Mouse (Mus musculus) hindbrain, embryonic 13.5 days (tissue): ENCODE data around the gene Kirrel2. TPM values are rescaled to one million over a fixed set of nuclear protein-coding genes. Genes with fewer than 3 reads are reported as not detected.

ENCODE experiments used
- ATAC-seq: fragments of 200-750 bp; cut with Nextera tagmentation; 2 replicates; pipeline ENCODE4 v1.8.0; 2017; ENCODE audit warnings: moderate TSS enrichment; ENCODE audit not compliant: low FRiP score
- H3K27ac ChIP-seq: fragments of 300-500 bp; sonication (generic); 2 replicates; pipeline ENCODE4 v1.5.1; 2015; ENCODE audit warnings: inconsistent platforms, mild to moderate bottlenecking, moderate library complexity
- H3K27me3 ChIP-seq: fragments of 300-500 bp; sonication (generic); 2 replicates; pipeline ENCODE4 v1.6.1; 2015; ENCODE audit warnings: mild to moderate bottlenecking, inconsistent platforms
- H3K36me3 ChIP-seq: fragments of 300-500 bp; sonication (generic); 2 replicates; pipeline ENCODE4 v1.6.1; 2015; ENCODE audit warnings: mild to moderate bottlenecking, inconsistent platforms
- H3K4me1 ChIP-seq: fragments of 300-500 bp; sonication (generic); replicated peaks from 2 replicates; pipeline ENCODE4 v1.6.1; 2015; ENCODE audit warnings: inconsistent platforms
- H3K4me2 ChIP-seq: fragments of 300-500 bp; sonication (generic); 2 replicates; pipeline ENCODE4 v1.6.1; 2015; ENCODE audit warnings: inconsistent platforms, mild to moderate bottlenecking, moderate library complexity
- H3K4me3 ChIP-seq: fragments of 300-500 bp; sonication (generic); 2 replicates; pipeline ENCODE4 v1.5.1; 2015; ENCODE audit warnings: mild to moderate bottlenecking, inconsistent platforms
- H3K9ac ChIP-seq: fragments of 300-500 bp; sonication (generic); 2 replicates; pipeline ENCODE4 v1.6.1; 2015; ENCODE audit warnings: mild to moderate bottlenecking, inconsistent platforms
- H3K9me3 ChIP-seq: fragments of 300-500 bp; sonication (generic); 2 replicates; pipeline ENCODE4 v1.6.1; 2016; ENCODE audit warnings: inconsistent platforms
- WGBS: fragments of 180-500 bp; shearing (Covaris S2); methylation state at CpG from one replicate; pipeline ENCODE4 v1.1.7; 2015; 5-methylcytosine and 5-hydroxymethylcytosine counted together
- polyA plus RNA-seq: library from polyadenylated mRNA; unstranded; fragments of >200 nt; fragmentation: Nextera tagmentation; extraction: Ambion mirVana; gene quantifications from 2 replicates; pipeline ENCODE4 v1.2.1, GENCODE M21; 2015

The Kirrel2 gene
- polyA plus RNA-seq, 1 experiment from 2014 or later, result 10.0 TPM

DNA sequence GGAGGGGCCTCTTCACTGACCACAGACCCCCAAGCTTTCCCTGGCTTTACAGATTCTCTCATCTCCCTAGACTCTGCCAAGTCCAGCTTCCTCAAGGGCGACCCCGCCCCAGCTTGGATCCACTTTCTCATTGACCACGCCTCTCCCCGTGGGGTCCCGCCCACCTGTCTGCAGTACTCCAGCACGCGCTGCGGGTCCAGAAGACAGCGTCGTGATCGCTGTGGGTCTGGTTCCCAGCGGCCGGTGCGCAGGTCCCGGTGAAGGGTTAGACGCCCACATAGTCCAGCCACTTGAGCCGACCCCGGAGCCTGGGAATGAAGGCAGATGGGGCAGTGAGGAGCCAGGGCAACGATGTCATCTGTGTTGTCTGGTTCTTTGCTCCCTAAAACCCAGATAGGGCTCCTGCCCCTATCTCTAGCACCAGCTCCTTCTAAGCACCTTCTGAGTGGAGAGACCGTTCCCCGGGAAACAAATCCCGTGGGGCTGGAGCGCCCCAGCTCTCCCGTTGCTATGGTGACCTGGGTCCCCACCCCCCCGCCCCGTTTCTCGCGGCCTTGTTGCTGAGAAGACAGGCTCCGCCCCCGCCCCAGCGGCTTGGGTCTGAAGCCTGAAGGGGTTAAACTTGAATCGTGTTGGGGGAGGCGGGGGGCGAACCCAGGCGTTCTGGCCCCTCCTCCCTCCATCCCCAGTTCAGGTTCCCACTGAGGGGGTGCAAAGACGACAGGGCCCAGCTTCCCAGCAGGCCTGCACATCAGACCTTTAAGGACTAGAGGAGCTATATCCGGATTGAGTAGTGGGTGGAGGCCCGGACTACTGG lies 13.1 kb downstream of the Kirrel2 start:
- ATAC-seq, result peak; percentile 57
- under 1% methylated on average over 35 of the region's 38 CpGs for WGBS

DNA sequence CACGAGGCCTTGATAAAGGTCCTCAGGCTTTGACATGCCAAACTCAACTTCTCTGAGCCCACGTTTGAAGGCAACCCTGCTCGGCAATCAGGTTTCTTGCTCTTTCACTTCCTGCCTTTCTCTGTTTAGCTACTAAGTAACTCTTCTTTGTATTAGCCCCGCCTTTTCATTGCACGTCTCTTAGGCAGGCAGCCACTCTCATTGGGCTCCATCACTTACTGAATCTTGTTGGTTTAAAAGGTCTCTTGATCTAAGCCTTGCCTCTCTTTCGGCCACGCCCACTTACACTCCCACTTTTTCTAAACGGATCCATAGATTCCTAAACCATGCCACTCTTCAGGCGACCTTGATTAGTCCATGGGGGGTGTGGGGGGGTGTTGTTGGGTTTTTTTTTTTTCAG lies 13.8 kb downstream of the Kirrel2 start:
- peak overlapping the region; percentile 99 for H3K9ac ChIP-seq
- no peak for ATAC-seq
- no peaks in the 10 kb centered on the region for H3K27me3 ChIP-seq
- no peaks in the 10 kb centered on the region for H3K9me3 ChIP-seq
- peaks cover 45% of the 10 kb centered on the region for H3K36me3 ChIP-seq
- peak overlapping the region; percentile 87 for H3K4me3 ChIP-seq
- H3K4me1 ChIP-seq, result peaks cover 42% of the 10 kb centered on the region
- H3K27ac ChIP-seq, result peak overlapping the region; percentile 99
- 13% methylated on average over 9 of the region's 9 CpGs for WGBS
- peak overlapping the region; percentile 91 for H3K4me2 ChIP-seq

More for the DNA sequence above, 13.1 kb downstream of the Kirrel2 start:
- H3K27me3 ChIP-seq, result no peaks in the 10 kb centered on the region
- peak overlapping the region; percentile 91 for H3K4me2 ChIP-seq
- no peaks in the 10 kb centered on the region for H3K9me3 ChIP-seq
- peaks cover 39% of the 10 kb centered on the region for H3K36me3 ChIP-seq
- H3K27ac ChIP-seq, result peak overlapping the region; percentile 99
- peaks cover 42% of the 10 kb centered on the region for H3K4me1 ChIP-seq
- peak overlapping the region; percentile 99 for H3K9ac ChIP-seq
- peak overlapping the region; percentile 87 for H3K4me3 ChIP-seq

DNA sequence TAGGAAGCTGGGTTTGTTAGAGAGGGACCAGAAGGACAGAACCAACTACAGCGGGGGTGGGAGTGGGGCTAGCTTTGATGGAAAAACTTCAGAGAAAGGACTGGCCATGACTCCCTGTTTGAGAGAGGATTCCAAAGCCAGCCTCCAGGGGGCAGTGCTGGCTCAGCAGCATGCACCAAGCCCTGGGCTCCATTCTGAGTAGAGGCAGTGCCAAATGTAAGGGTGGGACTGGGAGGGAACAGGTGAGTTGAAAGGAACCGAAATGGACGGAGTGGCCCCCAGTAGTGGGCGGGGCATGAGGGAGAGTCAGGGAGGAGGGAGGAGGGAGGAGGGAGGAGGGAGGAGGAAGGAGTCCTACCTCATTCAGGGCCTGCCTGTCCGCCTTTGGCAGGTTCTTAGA lies 16.8 kb downstream of the Kirrel2 start:
- H3K4me1 ChIP-seq, result peaks cover 30% of the 10 kb centered on the region
- H3K27ac ChIP-seq, result no peak overlapping the region
- H3K9ac ChIP-seq, result no peak overlapping the region
- no peak for ATAC-seq
- 18% methylated on average over 5 of the region's 5 CpGs for WGBS
- no peak overlapping the region for H3K4me2 ChIP-seq
- H3K36me3 ChIP-seq, result peaks cover 74% of the 10 kb centered on the region
- no peak overlapping the region for H3K4me3 ChIP-seq
- no peaks in the 10 kb centered on the region for H3K9me3 ChIP-seq
- H3K27me3 ChIP-seq, result no peaks in the 10 kb centered on the region

DNA sequence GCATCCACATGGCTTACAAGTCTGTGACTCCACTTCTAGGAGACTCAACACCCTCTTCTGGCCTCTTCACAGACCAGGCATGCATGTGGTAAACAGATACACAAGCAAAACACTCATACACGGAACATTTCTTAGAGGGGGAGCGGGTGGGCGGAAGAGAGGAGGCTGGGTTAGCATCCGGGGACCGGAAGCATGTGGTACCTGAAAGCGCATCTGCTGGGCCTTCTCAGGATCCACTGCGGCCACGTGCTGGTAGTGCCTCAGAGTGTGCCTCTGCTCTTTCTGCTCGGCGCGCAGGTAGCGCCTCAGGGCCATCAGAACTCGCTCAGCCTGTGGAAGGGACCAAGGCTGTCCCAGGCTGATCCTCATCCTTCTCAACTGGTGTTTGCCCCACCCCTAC lies 17.8 kb downstream of the Kirrel2 start:
- Histone ChIP-seq H3K36me3 (peaks cover 83% of the 10 kb centered on the region), H3K27ac (no peak overlapping the region), H3K9me3 (no peaks in the 10 kb centered on the region), H3K4me3 (no peak overlapping the region), H3K4me1 (peaks cover 30% of the 10 kb centered on the region), H3K27me3 (0 out of 2 replicates have a peak, but pooled peaks cover 4% of the 10 kb centered on the region), H3K9ac (no peak overlapping the region), H3K4me2 (no peak overlapping the region)
- no peak for ATAC-seq
- WGBS, result 79% methylated on average over 13 of the region's 13 CpGs

DNA sequence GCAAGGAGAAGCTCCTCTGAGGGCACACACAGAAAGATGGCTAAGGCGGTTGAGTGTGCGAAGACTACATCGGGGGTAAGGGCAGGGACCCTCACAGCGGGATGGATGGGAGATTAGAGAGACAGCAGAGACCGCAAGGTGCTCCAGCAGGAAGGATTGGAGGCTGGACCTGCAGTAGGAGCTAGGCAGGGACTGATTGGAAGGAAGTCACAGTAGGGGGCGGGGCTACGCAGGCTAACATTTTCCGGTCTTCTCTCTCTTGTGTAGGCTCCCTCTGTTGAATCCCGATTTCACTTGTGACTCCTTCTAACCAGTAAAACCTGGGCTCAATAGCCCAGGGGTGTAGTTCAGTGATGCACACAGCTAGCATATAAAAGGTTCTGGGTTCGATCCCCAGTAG lies 20.6 kb downstream of the Kirrel2 start:
- Histone ChIP-seq H3K27me3 (0 out of 2 replicates have a peak, but pooled peaks cover 9% of the 10 kb centered on the region), H3K4me2 (no peak overlapping the region), H3K9ac (no peak overlapping the region), H3K27ac (no peak overlapping the region), H3K36me3 (peaks cover 80% of the 10 kb centered on the region), H3K4me1 (peaks cover 3% of the 10 kb centered on the region), H3K9me3 (no peaks in the 10 kb centered on the region), H3K4me3 (no peak overlapping the region)
- no peak for ATAC-seq
- 22% methylated on average over 10 of the region's 10 CpGs for WGBS

DNA sequence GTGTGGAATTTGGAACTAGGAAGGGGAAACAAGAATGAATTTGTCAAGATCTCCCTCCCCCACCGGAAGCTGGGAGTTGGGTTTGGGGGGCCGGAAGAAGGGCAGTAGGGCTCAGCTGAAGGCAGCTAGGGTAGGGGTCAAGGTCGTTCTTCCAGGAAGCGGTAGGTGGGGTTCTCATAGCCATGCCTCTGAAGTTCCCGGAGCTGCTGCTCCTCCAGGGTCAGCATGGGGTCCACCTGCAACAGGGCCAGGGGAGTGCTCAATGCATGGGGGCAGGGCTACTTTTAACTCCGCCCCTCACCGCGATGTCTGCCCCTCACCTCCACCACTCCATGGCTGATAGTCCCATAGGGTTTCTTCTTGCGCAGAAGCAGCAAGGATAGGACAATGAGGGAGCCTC lies 22.3 kb downstream of the Kirrel2 start:
- Histone ChIP-seq H3K4me1 (0 out of 2 replicates have a peak, but pooled peaks cover 3% of the 10 kb centered on the region), H3K27me3 (0 out of 2 replicates have a peak, but pooled peaks cover 9% of the 10 kb centered on the region), H3K4me2 (no peak overlapping the region), H3K4me3 (no peak overlapping the region), H3K27ac (no peak overlapping the region), H3K9me3 (no peaks in the 10 kb centered on the region), H3K9ac (no peak overlapping the region), H3K36me3 (peaks cover 63% of the 10 kb centered on the region)
- WGBS, result 46% methylated on average over 9 of the region's 9 CpGs
- ATAC-seq, result no peak

DNA sequence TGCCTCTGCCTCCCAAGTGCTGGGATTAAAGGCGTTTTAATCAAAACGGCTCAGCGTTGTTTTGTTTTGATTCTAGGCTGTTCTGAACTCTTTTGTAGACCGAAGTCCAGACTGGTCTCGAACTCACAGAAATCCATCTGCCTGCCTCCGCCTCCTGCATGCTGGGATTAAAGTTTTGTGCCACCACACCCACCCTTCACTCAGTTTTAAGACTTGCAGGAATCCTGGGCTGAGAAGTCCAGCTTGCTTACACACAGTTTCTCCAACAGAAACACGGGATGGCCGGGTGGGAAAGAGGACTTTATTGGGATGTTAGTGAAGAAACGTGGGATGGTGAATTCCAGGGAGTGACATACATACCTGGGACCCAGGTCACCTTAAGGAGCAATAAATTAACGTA lies 22.8 kb downstream of the Kirrel2 start:
- ATAC-seq, result no peak
- Histone ChIP-seq H3K9ac (no peak overlapping the region), H3K4me2 (no peak overlapping the region), H3K4me3 (no peak overlapping the region), H3K9me3 (no peaks in the 10 kb centered on the region), H3K36me3 (peaks cover 59% of the 10 kb centered on the region), H3K4me1 (0 out of 2 replicates have a peak, but pooled peaks cover 3% of the 10 kb centered on the region), H3K27me3 (0 out of 2 replicates have a peak, but pooled peaks cover 9% of the 10 kb centered on the region), H3K27ac (no peak overlapping the region)
- 72% methylated on average over 10 of the region's 10 CpGs for WGBS

DNA sequence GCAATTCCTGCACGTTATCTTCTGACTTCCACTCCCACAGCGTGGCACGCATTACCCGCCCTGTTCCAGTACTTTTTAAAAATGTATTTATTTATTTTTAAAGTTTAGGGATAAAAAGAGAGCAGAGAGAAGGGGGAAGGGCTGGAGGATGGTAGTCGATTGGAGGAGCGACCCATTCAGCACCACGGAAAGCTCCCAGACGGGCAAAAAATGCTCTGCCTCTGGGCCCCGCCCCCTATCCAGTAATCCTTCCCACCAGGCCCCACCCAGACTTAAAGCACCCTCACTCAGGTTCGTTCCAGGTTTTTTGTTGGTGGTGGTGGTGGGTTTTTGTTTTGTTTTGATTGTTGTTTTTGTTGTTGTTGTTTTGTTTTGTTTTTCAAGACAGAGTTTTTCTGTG lies 23.3 kb downstream of the Kirrel2 start:
- Histone ChIP-seq H3K36me3 (peaks cover 54% of the 10 kb centered on the region), H3K4me3 (no peak overlapping the region), H3K9ac (no peak overlapping the region), H3K27me3 (0 out of 2 replicates have a peak, but pooled peaks cover 9% of the 10 kb centered on the region), H3K4me2 (no peak overlapping the region), H3K27ac (no peak overlapping the region), H3K4me1 (0 out of 2 replicates have a peak, but pooled peaks cover 3% of the 10 kb centered on the region), H3K9me3 (no peaks in the 10 kb centered on the region)
- ATAC-seq, result no peak
- 4% methylated on average over 10 of the region's 10 CpGs for WGBS

DNA sequence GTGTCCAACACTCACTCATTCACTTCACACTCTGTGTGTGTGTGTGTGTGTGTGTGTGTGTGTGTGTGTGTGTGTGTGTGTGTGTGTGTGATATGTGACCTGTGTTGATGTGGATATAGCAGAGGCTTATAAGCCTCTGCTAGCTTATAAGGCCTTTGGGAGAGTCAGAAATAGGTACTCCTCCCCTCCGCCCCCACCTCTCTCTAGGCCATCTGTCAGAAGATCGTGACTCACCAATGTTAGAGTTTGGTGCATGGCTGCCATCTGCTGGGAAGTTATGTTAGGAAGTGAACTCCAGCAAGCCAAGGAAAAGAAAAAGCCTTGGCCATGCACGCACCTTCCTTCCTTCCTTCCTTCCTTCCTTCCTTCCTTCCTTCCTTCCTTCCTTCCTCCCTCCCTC lies 25.7 kb downstream of the Kirrel2 start:
- Histone ChIP-seq H3K27me3 (0 out of 2 replicates have a peak, but pooled peaks cover 9% of the 10 kb centered on the region), H3K4me2 (no peak overlapping the region), H3K4me1 (0 out of 2 replicates have a peak, but pooled peaks cover 3% of the 10 kb centered on the region), H3K27ac (no peak overlapping the region), H3K36me3 (peaks cover 39% of the 10 kb centered on the region), H3K9ac (no peak overlapping the region), H3K4me3 (no peak overlapping the region), H3K9me3 (no peaks in the 10 kb centered on the region)
- ATAC-seq, result peak; percentile 58; the same call in 1 of the 2 replicates
- 5% methylated on average over 3 of the region's 3 CpGs for WGBS

DNA sequence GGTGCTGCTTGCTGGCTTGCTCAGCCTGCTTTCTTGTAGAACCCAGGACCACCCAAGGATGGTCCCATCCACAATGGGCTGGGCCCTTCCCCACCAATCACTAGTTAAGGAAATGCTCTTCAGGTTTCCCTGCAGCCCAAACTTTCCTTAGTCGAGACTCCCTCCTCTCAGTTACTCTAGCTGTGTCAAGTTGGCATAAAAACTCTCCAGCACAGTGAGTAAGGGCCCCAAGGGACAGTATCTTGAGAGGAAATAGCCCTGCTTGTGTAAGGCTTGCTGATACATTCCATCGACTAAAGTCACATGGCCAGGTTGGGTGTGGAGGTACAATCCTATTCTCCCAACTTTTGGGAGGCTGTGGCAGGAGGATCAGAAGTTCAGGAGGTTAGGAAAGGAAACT lies 27.3 kb downstream of the Kirrel2 start:
- Histone ChIP-seq H3K4me2 (no peak overlapping the region), H3K27ac (no peak overlapping the region), H3K36me3 (peaks cover 35% of the 10 kb centered on the region), H3K4me1 (0 out of 2 replicates have a peak, but pooled peaks cover 3% of the 10 kb centered on the region), H3K9ac (no peak overlapping the region), H3K9me3 (no peaks in the 10 kb centered on the region), H3K4me3 (no peak overlapping the region), H3K27me3 (0 out of 2 replicates have a peak, but pooled peaks cover 5% of the 10 kb centered on the region)
- WGBS, result 70% methylated on average over 2 of the region's 2 CpGs
- ATAC-seq, result no peak

DNA sequence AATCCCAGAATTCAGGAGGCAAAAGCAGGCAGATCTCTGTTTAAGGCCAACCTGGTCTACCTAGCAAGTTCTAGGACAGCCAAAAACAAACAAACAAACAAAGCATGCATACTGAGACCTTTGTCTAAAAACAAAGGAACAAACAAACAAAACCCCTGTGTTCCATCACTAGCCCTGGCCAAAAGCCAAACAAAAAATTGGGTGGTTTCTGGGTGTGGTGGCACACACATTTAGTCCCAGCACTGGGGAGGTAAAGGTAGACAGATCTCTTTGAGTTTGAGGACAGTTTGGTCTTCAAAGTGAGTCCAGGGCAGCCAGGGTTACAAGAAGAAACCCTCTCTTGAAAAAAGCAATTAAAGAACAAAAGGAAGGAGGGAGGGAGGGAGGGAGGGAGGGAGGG lies 28.2 kb downstream of the Kirrel2 start:
- Histone ChIP-seq H3K4me3 (no peak overlapping the region), H3K9me3 (no peaks in the 10 kb centered on the region), H3K36me3 (peaks cover 29% of the 10 kb centered on the region), H3K4me2 (no peak overlapping the region), H3K4me1 (0 out of 2 replicates have a peak, but pooled peaks cover 3% of the 10 kb centered on the region), H3K27ac (no peak overlapping the region), H3K27me3 (0 out of 2 replicates have a peak, but pooled peaks cover 5% of the 10 kb centered on the region), H3K9ac (no peak overlapping the region)
- no peak for ATAC-seq

DNA sequence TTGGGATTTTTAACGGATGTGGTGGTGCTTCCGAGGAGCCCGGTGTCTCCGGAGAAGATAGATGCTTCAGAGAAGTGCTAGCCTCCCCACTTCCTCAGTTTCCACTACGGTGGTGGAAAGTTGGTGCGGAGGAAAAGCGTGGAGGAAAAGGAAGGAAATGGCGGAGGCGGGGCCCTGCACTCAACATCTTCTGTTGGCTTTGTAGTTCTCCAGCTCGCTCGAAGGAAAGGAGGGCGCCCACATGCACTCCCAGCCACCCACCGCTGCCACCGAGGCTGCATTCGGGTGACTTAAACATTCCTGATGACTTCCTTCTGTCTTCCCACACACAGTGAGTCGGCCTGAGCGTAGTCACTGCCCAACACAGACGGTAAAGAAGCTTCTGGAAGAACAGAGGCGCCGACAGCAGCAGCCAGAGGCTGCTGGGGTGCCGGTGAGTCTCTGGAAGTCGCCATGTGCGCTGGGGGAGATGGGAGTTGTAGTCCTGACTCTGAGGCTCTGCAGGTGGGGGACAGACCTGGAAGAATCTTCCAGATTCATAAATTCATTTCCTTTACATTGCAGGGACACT lies 34.3 kb downstream of the Kirrel2 start:
- H3K4me2 ChIP-seq, result peak overlapping the region; percentile 96
- peak overlapping the region; percentile 81 for H3K9ac ChIP-seq
- H3K27ac ChIP-seq, result peak overlapping the region; percentile 72; the same call in 1 of the 2 replicates
- WGBS, result 55% methylated on average over 23 of the region's 23 CpGs
- H3K36me3 ChIP-seq, result peaks cover 22% of the 10 kb centered on the region
- peaks cover 8% of the 10 kb centered on the region; the same call in 1 of the 2 replicates for H3K27me3 ChIP-seq
- peaks cover 24% of the 10 kb centered on the region for H3K4me1 ChIP-seq
- H3K4me3 ChIP-seq, result peak overlapping the region; percentile 62
- no peak for ATAC-seq
- peaks cover 3% of the 10 kb centered on the region; the same call in 1 of the 2 replicates for H3K9me3 ChIP-seq
